Mouse (Mus musculus): ENCODE measurements around the gene Gm20816.
"Not testable (repeated sequence)": the region's sequence is repeated elsewhere in the genome, so short reads cannot be mapped to it uniquely, and the experiment has no call there.

Gm20816 gene

DNA sequence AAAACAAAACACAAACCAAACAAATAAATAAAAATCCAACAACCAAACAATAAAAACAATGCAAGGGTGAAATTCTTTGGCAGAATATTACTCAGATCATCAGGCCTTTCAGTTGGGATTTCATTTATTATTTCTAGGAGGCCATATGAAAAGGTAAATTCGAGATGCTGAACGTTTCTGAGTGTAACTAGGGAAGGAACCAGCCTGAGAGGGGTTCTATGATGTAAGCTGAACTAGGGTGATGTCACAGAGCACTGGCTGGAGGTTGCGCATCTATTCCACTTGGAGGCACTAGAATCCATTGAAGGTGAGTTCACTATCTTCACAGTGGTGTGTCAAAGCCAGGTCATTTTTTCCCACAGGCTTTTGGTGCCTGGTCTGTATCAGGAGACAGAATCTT, at the start of gene Gm20816:
Gm20816 (plus strand) TSS at position 301 of the 400 bp plus-strand sequence.
- not testable (repeated sequence) for DNase-seq
